Mouse (Mus musculus) olfactory bulb, adult 2 months (tissue): ENCODE data around the gene Ikzf1. TPM values are rescaled to one million over a fixed set of nuclear protein-coding genes. Genes with fewer than 3 reads are reported as not detected.

Experiments used
- H3K27ac ChIP-seq: fragments of 200-500 bp; 2 replicates; pipeline ENCODE4 v1.5.1; 2012; ENCODE audit warnings: low read depth, low read length; ENCODE audit not compliant: insufficient read depth
- H3K4me1 ChIP-seq: fragments of 200-500 bp; 2 replicates; pipeline ENCODE4 v1.6.1; 2012; ENCODE audit warnings: low read length; ENCODE audit not compliant: control insufficient read depth, insufficient read depth
- H3K4me3 ChIP-seq: fragments of 200-500 bp; 2 replicates; pipeline ENCODE4 v1.5.1; 2012; ENCODE audit warnings: mild to moderate bottlenecking, low read depth, low read length, moderate library complexity; ENCODE audit not compliant: insufficient read depth
- CTCF ChIP-seq: fragments of 200-500 bp; IDR thresholded peaks from 2 replicates; pipeline ENCODE4 v1.5.1; 2012; ENCODE audit warnings: low read depth, mild to moderate bottlenecking, low read length, moderate library complexity; ENCODE audit not compliant: insufficient read depth
- POLR2A ChIP-seq: fragments of 200-500 bp; IDR thresholded peaks from 2 replicates; pipeline ENCODE4 v1.6.1; 2012; ENCODE audit warnings: mild to moderate bottlenecking, low read depth, low read length, moderate library complexity; ENCODE audit not compliant: insufficient read depth
- WGBS: fragments of 180-500 bp; shearing (Covaris S2); methylation state at CpG from one replicate; pipeline ENCODE4 v1.1.7; 2018; 5-methylcytosine and 5-hydroxymethylcytosine counted together
- polyA plus RNA-seq: library from polyadenylated mRNA; stranded (reverse); fragments of >200 nt; gene quantifications from 2 replicates; pipeline ENCODE4 v1.2.4, GENCODE M21; 2012; ENCODE audit warnings: low replicate concordance; ENCODE audit not compliant: missing spikeins, insufficient read depth, insufficient read length

The Ikzf1 gene
- polyA plus RNA-seq, 1 experiment = 59.5 TPM

DNA sequence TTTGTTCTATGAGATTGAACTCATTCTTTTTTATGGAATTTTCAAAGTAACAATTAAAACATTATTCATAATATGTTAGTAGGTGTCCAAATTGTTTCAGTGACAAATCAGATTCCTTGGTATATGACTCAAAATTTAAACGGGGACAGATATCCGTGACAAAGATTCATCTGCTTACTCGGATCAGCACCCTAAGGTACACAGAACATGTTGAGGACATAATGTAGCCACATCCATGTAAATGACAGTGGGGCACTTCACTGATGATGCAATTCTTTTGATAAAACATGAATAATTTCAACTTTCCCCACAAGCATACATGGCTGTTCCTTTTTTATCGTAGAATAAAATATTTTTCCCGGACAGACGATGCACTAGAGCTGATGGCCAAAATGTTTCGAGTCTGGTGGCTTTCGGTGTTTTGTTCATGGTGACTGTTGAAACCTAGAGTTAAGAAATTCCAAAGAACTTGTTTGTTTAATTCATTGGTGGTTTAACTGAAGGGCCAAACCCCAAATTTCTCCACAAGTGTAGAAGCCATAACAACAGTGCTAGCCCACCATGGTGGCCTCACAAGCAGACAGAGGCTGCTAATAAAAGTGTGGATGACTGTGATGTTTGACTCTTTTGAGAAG is 2.9 kb downstream of the Ikzf1 start:
- no peak for TF ChIP-seq CTCF
- no peak for TF ChIP-seq POLR2A
- peaks cover 14% of the 10 kb centered on the region for H3K4me1 ChIP-seq
- WGBS = 95% methylated on average over 8 of the region's 8 CpGs
- H3K4me3 ChIP-seq = no peak overlapping the region
- no peak overlapping the region for H3K27ac ChIP-seq

DNA sequence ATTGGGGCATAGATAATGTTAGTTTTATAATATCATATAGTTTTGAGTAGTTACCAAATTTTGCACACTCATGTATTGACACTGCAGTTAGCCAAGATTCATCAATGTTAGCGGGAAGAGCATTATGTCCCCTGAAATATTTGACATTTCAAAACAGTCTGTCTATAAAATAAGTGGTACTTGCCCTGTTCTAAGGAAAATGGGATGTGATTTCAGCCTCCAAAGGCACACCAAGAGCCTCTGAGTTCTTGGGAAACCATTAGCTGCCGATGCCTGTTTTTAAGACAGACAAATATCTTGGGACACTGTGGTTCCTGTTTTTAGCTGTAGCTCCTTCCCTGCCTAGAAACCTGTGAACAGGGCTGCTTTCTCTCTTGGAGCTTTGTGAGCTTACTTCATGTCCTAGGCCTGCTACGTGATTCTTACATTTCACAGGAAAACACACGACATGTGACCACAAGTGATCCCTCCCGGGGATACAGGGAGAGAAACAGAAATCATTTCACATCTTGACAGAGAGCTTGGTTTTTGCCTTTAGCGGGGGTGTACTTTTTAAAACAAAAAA is 4.0 kb downstream of the Ikzf1 start:
- Histone ChIP-seq H3K4me1 (peaks cover 14% of the 10 kb centered on the region), H3K4me3 (no peak overlapping the region), H3K27ac (no peak overlapping the region)
- WGBS = 92% methylated on average over 6 of the region's 6 CpGs
- TF ChIP-seq POLR2A = no peak

DNA sequence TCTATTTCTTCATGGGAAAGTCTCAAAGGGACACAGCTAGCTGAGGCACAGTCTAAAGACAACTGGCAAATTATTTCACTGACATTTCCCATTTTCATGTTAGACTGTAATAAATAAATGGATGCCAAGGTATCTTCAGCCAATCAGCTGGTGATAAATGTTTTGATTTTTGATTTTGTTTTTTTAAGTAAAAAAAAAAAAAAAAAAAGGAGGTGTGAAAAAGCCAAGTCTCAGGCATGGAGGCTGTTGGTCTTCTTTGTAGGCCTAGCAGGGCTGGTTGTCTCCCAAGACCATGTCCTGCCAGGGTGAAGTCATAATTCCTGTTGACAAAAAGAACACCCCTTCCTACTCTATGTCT is 4.9 kb downstream of the Ikzf1 start:
- Histone ChIP-seq H3K27ac (no peak overlapping the region), H3K4me3 (no peak overlapping the region), H3K4me1 (peaks cover 14% of the 10 kb centered on the region)
- TF ChIP-seq POLR2A (no peak), CTCF (no peak)

DNA sequence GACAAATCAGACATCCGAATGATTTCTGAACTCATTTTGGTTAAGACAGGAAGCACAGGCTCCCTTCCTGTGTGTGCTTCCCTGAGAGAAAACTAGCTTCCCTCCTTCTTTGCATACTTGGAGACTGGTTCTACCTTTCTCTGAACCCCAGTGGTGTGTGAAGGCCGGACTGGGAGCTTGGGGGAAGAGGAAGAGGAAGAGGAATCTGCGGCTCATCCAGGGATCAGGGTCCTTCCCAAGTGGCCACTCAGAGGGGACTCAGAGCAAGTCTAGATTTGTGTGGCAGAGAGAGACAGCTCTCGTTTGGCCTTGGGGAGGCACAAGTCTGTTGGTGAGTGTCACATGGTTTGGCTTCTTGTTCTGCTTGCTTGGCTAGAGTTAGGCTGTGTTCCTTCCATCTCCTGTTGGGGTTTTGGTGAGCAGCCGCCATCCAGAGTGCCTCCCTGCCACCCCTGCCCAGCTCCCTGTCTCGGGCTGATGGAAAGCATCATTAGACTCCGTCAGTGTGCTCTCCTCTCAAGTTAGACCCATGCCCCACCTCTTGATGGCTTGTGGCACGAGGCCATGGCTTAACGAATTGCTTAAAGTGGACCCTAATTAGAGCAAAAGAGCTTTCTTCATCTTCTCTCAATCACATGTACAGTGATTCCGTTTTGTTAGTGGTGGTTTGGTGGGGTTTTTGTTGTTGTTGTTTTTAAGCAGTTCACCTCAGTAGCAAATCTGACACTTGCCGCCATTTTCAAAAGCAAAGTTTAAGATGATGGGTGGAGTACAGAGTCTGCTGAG is 5.4 kb downstream of the Ikzf1 start:
- Histone ChIP-seq H3K27ac (no peak overlapping the region), H3K4me3 (no peak overlapping the region), H3K4me1 (peaks cover 10% of the 10 kb centered on the region)
- 51% methylated on average over 11 of the region's 11 CpGs for WGBS
- TF ChIP-seq CTCF (no peak), POLR2A (no peak)

DNA sequence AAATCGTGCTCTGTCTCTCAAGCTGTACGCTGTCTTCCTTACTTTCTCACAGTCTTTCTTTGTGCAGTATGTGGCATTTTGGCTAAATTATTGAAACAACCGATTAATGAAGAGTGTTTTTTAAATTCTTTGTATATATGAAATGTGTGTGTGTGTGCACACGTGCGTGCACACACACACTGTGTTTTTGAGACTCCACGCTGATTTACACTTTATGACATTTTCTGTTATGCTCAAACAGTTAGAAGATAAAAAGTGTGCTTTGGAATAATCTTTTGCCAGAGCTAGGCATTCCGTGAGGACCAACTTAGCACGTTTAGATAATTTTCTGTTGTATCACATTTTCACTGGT is 6.0 kb downstream of the Ikzf1 start:
- 87% methylated on average over 8 of the region's 8 CpGs for WGBS
- H3K27ac ChIP-seq = no peak overlapping the region
- H3K4me1 ChIP-seq = peaks cover 7% of the 10 kb centered on the region
- TF ChIP-seq POLR2A (no peak), CTCF (no peak)
- H3K4me3 ChIP-seq = no peak overlapping the region

DNA sequence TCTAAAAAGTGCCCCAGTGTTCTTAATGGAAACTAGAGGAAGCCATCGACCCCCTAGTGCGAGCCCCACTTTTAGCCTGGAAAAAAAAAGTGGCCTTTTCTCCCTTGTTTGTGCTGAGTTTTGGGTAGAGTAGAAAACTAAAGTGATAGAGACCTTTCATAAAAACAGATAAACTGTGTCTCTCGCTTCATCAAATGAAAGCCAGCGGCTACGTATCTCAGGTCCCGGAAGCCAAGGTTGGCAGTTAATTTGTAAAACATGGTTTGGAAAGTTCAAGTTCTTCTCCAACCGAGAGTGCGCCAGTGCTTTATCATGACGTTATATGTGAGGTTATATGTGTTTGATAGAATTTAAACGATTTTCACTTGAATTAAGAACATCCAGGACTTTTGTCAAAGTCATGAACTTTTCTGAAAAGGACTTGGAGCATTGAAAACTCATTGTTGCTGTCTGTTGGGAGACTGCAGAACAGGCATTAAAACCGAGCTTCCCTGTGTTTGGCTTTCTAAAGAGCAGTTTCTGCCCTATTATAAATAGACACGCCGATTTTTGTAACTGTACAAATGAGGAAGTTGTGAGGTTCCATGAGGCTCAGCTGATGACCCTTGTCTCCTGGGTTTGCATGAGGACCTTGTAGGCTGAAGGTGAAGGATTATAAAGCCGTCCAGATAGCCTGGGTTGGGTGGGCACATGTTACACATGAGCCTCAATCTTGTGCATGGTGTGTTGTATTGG is 6.7 kb downstream of the Ikzf1 start:
- 89% methylated on average over 14 of the region's 14 CpGs for WGBS
- H3K4me3 ChIP-seq = no peak overlapping the region
- H3K27ac ChIP-seq = no peak overlapping the region
- H3K4me1 ChIP-seq = peaks cover under 1% of the 10 kb centered on the region; the same call in 1 of the 2 replicates
- TF ChIP-seq POLR2A (no peak), CTCF (no peak)

DNA sequence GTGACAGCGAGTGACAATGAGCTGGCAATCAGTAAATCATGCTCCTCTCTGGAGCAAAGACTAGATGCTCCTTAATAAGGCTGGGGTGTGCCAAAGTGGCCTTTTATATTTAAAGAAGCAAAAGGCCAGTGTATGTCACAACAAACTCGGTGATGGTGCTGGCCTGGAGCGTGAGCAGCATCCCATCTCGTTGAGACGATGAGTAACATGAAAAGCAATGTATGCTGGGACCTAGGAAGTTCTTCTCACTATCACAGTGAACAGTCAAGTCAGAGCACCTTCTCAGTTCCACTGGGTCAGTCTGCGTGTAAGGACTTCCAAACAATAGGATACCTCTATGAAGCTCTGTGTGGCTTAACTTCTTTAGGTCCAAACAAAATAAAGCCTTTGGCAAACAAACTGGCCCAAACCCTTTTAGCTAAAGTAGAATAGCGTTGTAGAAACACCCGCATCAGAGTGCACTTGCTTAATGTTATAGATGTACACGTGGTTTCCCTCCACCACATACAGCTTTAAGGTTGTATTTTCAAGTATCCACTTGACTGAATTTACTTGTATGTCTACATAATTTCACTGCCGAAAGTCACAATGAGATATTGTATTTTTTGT is 7.9 kb downstream of the Ikzf1 start:
- Histone ChIP-seq H3K27ac (no peak overlapping the region), H3K4me1 (no peaks in the 10 kb centered on the region), H3K4me3 (no peak overlapping the region)
- no peak for TF ChIP-seq CTCF
- TF ChIP-seq POLR2A = no peak
- 91% methylated on average over 10 of the region's 10 CpGs for WGBS

DNA sequence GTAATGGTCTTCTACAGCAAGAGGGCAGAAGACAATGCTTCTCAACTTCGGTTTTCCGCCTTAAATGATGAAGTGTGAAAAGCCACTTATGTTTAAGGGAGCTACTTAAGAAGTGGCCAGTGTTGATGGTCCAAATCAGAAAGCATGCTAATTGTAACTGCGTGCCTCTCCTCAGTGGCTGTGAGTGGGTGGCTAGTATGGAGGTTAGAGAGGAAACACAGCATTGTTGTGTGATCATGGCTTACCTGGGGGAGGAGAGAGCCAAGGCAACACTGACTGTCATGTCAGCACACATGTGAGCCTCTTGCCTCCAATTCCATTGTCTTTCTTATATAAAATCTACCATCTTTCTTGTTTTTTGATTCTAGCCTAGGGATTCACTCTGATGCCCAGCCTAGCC is 8.6 kb downstream of the Ikzf1 start:
- H3K4me3 ChIP-seq = no peak overlapping the region
- H3K4me1 ChIP-seq = no peaks in the 10 kb centered on the region
- H3K27ac ChIP-seq = no peak overlapping the region
- no peak for TF ChIP-seq POLR2A
- no peak for TF ChIP-seq CTCF
- 94% methylated on average over 3 of the region's 3 CpGs for WGBS
